Mouse (Mus musculus) 3134 (cell line): ENCODE results near the gene Rab10.

Source experiments
- DNase-seq: peaks from one replicate; pipeline ENCODE4 v3.0.0-alpha.2; 2011; ENCODE audit warnings: low spot score; ENCODE audit not compliant: insufficient read length; ENCODE audit errors: extremely low read depth

The Rab10 gene

GRCm38 (mm10) chr12:3309391-3310320 lies at the start of gene Rab10:
Gene Rab10 (minus strand): TSS chr12:3309969.
- peak; percentile 99 for DNase-seq

DNA sequence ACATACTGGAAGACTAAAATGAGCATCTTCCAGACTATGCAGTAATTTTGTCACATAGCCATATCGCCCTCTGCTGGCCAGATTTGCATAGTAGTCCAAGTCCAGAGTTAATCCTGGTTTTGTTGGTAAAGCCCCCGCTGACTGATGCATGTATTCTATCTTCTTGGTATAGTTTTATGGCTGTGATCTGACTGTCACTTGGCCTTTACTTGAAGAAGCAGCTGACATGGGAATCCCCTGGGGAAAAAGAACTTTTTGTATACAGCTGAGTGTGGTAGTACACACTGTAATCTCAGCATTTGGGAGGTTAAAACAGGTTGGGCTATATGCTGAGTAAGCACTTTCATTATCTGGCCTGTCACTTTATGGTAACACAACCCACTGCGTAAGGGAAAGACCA lies 49.5 kb upstream of the Rab10 start:
- DNase-seq, result no peak

DNA sequence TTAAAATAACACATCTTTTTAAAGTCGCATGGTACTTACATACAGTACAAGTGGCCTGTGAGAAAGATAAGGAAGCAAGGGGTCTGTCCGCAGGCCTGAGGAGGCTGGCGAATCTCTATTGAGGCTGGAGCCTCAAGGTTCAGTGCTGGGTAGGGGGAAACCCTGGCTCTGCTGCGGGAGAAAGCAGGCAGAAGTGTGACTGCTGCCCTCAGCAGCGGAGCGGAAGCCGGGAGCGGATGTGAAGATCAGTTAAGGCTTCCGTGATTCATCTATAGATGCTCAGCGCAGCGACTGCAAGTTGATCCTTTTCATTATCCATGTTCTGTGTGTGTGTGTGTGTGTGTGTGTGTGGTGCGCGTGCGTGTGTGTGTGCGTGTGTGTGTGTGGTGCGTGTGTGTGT lies 47.1 kb upstream of the Rab10 start:
- no peak for DNase-seq

DNA sequence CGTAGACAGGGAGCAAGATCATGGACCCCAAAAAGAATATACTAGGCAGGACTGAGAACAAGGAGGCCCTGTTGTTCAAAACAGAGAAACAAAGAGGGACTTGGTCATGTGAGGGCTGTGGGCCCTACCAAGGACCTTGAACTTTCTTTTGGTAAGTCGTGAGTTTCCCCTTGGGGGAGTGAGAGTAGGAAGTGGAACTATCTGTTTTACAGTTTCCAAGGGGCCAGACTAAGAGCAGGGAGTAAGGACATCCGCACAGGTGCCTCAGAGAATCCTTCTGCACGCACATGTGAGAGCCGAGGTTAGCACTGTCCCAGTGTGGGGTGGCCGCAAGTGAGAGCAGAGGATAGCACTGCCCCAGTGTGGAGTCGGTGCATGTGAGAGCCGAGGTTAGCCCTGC lies 45.3 kb upstream of the Rab10 start:
- DNase-seq, result no peak

DNA sequence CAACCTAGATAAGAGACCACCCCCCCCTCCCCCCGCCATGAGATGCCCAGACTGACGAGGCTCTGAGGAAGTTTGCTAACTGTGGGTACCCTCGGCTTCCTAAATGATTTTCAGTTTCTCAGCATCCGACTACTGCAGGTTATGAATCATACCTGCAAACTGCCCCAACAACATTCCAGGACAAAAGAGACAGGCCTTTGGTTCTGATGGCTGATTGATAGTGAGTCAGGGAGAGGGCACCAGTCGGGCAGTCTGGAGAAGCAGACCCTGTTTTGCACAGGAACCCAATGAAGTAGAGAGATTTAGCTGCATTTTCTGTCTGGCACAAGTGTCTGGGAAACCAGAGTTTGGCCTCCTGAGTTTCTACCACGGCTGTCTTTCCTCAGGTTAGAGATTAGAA lies 42.4 kb upstream of the Rab10 start:
- no peak for DNase-seq

- DNase-seq, result peak; percentile 79
These were observed 40.4 kb upstream of the Rab10 start for GRCm38 (mm10) chr12:3350136-3350535.

- DNase-seq, result peak; percentile 79
These were observed 39.6 kb upstream of the Rab10 start for GRCm38 (mm10) chr12:3349387-3349786.

DNA sequence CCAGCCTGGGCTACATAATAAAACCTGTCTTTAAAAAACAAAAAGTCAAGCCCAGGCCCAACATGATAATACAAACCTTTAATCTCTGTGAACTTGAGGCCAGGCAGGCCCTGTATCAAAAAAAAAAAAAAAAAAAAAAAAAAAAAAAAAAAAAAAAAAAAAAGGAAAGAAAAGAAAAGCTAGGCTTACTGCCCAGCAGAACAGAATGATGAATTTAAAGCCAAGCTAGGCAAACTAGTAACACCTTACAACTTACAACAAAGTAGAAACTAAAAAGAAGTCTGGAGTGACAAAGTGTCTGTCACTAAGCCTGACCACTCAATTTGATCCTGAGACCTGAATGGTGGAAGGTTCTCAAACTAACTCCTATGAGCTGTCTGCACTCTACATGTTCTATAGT lies 37.9 kb upstream of the Rab10 start:
- no peak for DNase-seq

DNA sequence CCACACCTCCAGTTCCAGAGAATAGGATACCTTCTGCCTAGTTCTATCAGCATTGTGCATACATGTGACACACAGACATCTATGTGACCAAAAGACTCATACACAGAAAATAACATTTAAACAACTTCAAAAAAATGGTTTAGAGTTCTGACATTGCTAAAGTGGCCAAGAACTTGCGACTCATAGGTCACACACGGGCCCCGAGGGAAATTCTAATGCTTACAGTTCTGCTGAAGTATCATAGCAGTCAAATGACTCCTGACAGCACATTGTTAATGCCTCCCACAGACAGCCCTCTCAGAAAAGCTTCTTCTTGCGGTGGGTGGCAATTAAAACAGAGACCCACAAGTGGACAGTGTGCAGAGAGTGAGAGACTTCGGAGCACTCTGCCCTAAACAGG lies 35.3 kb upstream of the Rab10 start:
- DNase-seq, result no peak

GRCm38 (mm10) chr12:3344155-3344554 lies 34.4 kb upstream of the Rab10 start:
- DNase-seq, result no peak

DNA sequence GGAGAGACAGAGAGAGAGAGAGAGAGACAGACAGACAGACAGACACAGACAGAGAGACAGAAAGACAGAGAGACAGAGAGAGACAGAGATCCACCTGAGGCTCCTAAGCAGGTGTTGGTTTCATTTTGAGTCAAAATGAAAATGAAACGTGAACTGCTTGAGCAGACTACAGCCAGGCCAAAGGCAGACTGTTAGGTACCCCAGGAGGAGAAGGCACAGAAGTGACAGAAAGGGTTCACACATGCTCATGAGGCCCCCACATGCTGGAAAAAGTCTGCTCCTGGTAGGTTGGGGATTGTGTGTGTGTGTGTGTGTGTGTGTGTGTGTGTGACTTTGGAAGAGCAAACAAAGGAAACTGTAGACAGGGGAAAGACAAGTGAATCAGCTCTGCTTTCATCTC lies 29.2 kb upstream of the Rab10 start:
- DNase-seq, result no peak

DNA sequence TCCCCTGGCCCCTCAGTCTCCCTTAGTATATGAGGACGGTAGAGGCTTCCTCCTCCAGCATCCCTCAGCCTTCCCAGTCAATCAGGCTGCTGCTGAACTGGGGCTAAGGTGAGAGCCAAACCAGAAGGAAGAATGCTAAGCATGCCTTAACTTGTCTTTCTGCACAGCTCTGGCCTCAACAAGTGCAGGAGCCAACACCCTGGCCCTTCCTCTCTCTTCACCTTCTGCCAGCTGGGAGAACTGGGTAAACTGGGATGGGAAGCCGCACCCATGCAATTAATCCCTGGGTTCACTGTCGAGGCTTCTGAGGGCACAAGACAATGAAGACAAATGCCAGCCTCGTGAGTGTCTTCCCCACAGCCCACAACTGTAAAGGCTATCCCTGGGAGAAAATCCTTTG lies 19.9 kb upstream of the Rab10 start:
- no peak for DNase-seq

- DNase-seq, result no peak
These were observed 15.5 kb upstream of the Rab10 start for GRCm38 (mm10) chr12:3325232-3325631.

DNA sequence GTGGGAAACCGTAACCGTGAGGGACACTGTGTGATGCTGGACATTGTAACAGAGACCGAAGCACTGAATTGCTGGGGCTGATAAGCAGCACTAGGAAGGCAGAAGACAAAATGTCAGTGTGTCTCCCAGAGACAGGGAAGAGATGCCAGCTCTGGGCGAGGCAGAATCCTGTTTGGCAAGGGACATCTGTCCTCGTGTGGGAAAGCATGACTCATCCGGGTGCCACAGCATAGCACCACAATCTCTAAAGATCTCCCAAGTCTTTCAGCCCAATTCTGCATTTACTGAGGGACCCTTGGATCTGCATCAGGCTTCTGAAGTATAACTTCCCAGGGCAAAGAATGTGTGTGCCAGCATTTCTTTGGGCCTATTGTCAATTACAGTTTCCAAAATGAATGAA lies 13.5 kb upstream of the Rab10 start:
- peak; percentile 62 for DNase-seq

DNA sequence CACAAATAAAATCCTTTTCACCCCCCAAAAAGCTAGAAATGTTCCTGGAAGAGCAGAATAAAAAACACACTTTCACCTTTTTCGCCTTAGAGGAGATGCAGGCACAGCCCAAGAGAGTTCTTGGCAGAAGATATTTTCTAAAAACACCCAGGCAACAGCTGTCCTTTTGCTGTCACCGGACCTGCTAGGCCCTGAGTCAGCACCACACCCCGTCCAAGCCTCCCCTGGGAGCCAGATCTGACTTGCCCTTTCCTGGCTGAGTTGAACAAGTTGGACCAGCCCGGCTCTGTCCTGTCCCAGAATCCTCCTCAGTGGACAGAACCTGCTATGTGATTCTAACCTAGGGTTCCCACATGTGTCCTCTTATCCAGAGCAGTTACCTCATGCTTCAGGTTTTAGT lies 9.6 kb upstream of the Rab10 start:
- peak; percentile 74 for DNase-seq

DNA sequence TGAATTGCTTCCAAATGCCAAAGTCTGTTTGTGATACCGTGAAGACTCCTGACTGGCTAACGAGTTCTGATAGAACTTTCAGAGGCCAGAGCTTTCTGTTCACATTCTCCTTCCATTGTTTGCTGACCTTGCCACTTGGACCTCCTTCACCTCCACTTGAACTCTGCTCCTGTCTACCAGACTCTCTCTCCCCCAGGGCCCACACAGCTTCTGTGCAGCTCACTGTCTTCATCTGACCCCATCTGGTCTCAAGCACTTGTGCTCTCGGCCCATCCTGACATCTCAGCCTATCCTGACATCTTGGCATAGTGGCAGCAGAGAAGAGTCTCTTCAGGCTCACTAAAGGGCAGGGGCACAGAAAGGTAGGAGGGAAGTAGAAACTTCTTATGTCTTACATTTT lies 7.2 kb upstream of the Rab10 start:
- DNase-seq, result no peak

GRCm38 (mm10) chr12:3316083-3316482 lies 6.3 kb upstream of the Rab10 start:
- DNase-seq, result no peak

GRCm38 (mm10) chr12:3312886-3313285 lies 3.1 kb upstream of the Rab10 start:
- no peak for DNase-seq

DNA sequence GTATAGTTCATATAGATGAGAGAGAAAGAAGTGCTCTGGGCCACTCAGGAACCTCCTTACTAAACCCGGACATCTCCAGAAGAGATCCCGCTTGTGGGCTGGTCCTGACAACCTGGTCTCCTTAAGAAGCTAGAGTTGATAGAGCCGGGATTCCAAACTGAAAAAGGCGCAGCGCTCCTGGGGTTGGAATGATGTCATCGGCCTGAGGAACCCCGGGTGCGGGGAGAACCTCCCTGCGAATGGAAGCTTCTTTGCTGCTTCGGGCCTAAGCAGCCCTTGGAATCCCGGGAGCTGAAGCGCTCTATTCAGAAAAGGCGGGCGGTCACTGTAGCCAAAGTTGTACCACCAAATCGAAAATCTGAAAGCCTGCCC lies 538 bp upstream of the Rab10 start:
- no peak for DNase-seq

DNA sequence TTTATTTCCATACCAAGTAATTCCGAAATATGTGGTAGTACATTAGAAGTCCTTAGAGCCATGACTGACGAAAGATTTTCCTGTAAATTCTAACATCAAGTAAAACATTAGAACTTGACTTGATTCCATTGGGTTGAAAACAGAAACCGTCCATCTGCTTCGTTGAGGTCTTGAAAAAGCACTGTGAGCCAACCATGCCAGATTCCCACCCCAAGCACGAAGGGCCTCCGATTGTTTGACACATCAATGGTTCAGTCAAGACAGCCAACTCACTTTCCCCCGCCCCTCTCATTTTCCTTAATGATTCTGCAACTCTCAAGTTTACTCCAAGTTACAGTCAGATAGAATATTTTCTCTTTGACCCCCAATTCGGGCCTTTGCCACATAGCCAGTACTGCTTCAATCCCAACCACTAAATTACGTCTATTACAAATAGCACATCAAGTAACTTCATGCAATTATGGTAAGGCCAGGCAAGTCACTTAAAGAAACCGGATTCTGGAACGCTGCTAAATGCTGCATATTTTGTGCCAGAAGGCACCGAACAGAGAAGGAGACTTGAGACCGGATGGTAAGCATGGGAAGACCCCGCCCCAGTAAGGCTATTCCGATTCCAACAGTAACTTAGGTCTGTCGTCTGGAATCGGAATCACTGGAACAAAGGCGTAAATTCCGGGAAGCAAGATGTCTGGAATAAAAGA lies 1.1 kb downstream of the Rab10 start:
- no peak for DNase-seq

- no peak for DNase-seq
These were observed 2.2 kb downstream of the Rab10 start for GRCm38 (mm10) chr12:3307587-3307986.

- DNase-seq, result no peak
These were observed 4.5 kb downstream of the Rab10 start for GRCm38 (mm10) chr12:3305238-3305637.
